ENCODE assay signal across 13 mouse cellular contexts in genomic region chr16:95668151-95668993, GRCm38 (mm10). TPM values are rescaled to one million over a fixed set of nuclear protein-coding genes. Genes with fewer than 3 reads are reported as not detected.
A peak's percentile ranks its signal among the peaks of the same experiment; 100 is the strongest.
DNase-seq lines count a peak whose midpoint lies in the region; ATAC-seq and TF ChIP-seq lines count a peak whose summit lies in the region.
"Had no signal": no experiment of that assay in that cellular context is flagged by ENCODE, and none has a peak within 500 bp of the region (broad histone marks: within the 10 kb centered on the region; RNA-seq: fewer than 3 reads in every experiment).

No protein-coding gene starts in this region.

- H3K27me3 ChIP-seq in embryonic facial prominence, embryonic 12.5 days = no peaks in the 10 kb centered on the region
- H3K27me3 ChIP-seq in embryonic facial prominence, embryonic 10.5 days (replicated peaks; ENCODE audit: low read depth, poor library complexity, severe bottlenecking) = peaks cover 7% of the 10 kb centered on the region; the same call in 1 of the 2 replicates
- H3K27me3 ChIP-seq in midbrain, embryonic 11.5 days (ENCODE audit: control insufficient read depth, insufficient read depth, low read length) = no peaks in the 10 kb centered on the region
- no peaks in the 10 kb centered on the region for H3K27me3 ChIP-seq in midbrain, embryonic 10.5 days (ENCODE audit: low read depth, poor library complexity, severe bottlenecking)
- H3K27me3 ChIP-seq in kidney, adult 2 months (replicated peaks; ENCODE audit: control insufficient read depth, insufficient read depth, low read length) = no peaks in the 10 kb centered on the region
- no peaks in the 10 kb centered on the region for H3K27me3 ChIP-seq in stomach, postnatal 0 days (ENCODE audit: control insufficient read depth, insufficient read depth, low read length)

- H3K27ac ChIP-seq in embryonic facial prominence, embryonic 12.5 days = peak overlapping the region; percentile 41; the same call in 1 of the 2 replicates
- no peak overlapping the region for H3K27ac ChIP-seq in embryonic facial prominence, embryonic 10.5 days (replicated peaks)
- H3K27ac ChIP-seq in midbrain, embryonic 11.5 days (ENCODE audit: low read depth, low read length) = no peak overlapping the region
- H3K27ac ChIP-seq in midbrain, embryonic 10.5 days (replicated peaks) = no peak overlapping the region
- no peak overlapping the region for H3K27ac ChIP-seq in kidney, adult 2 months (ENCODE audit: insufficient read depth, low read depth, low read length)
- peak overlapping the region; percentile 64 for H3K27ac ChIP-seq in stomach, postnatal 0 days (replicated peaks)
- H3K27ac ChIP-seq: kidney, postnatal 0 days; limb, embryonic 12.5 days had no signal

- no peak for TF ChIP-seq CTCF in kidney, adult 2 months (conservative IDR thresholded peaks at IDR 0.05; ENCODE audit: insufficient read depth, insufficient read length, low read depth, low read length)
- no peak for TF ChIP-seq CTCF in stomach, postnatal 0 days (IDR thresholded peaks at IDR 0.05; ENCODE audit: low read depth)

- no peak overlapping the region for H3K4me3 ChIP-seq in embryonic facial prominence, embryonic 12.5 days
- H3K4me3 ChIP-seq in embryonic facial prominence, embryonic 10.5 days = no peak overlapping the region
- H3K4me3 ChIP-seq in midbrain, embryonic 11.5 days (ENCODE audit: low read depth, low read length) = no peak overlapping the region
- H3K4me3 ChIP-seq in midbrain, embryonic 10.5 days = no peak overlapping the region
- no peak overlapping the region for H3K4me3 ChIP-seq in kidney, adult 2 months (ENCODE audit: insufficient read depth, low read depth, low read length)
- H3K4me3 ChIP-seq in stomach, postnatal 0 days (ENCODE audit: low read depth, low read length) = no peak overlapping the region
- H3K4me3 ChIP-seq: limb, embryonic 12.5 days had no signal

- 61% methylated on average over 19 of the region's 19 CpGs for WGBS in embryonic facial prominence, embryonic 12.5 days
- WGBS in embryonic facial prominence, embryonic 10.5 days = 60% methylated on average over 19 of the region's 19 CpGs
- WGBS in midbrain, embryonic 11.5 days = 72% methylated on average over 19 of the region's 19 CpGs
- WGBS in midbrain, embryonic 10.5 days = 70% methylated on average over 19 of the region's 19 CpGs
- WGBS in kidney, adult 2 months = 55% methylated on average over 19 of the region's 19 CpGs
- 34% methylated on average over 19 of the region's 19 CpGs for WGBS in stomach, postnatal 0 days

- H3K4me1 ChIP-seq in embryonic facial prominence, embryonic 12.5 days = peaks cover 25% of the 10 kb centered on the region
- H3K4me1 ChIP-seq in embryonic facial prominence, embryonic 10.5 days = peaks cover 38% of the 10 kb centered on the region
- no peaks in the 10 kb centered on the region for H3K4me1 ChIP-seq in midbrain, embryonic 11.5 days (ENCODE audit: control insufficient read depth, insufficient read depth, low read length)
- 0 out of 2 replicates have a peak, but pooled peaks cover 3% of the 10 kb centered on the region for H3K4me1 ChIP-seq in midbrain, embryonic 10.5 days
- H3K4me1 ChIP-seq in kidney, adult 2 months (ENCODE audit: control insufficient read depth, insufficient read depth, low read length) = peaks cover 10% of the 10 kb centered on the region; the same call in 1 of the 2 replicates
- H3K4me1 ChIP-seq in stomach, postnatal 0 days (replicated peaks; ENCODE audit: control insufficient read depth, insufficient read depth) = no peaks in the 10 kb centered on the region

- H3K9me3 ChIP-seq in embryonic facial prominence, embryonic 12.5 days = no peaks in the 10 kb centered on the region
- H3K9me3 ChIP-seq in embryonic facial prominence, embryonic 10.5 days = no peaks in the 10 kb centered on the region
- H3K9me3 ChIP-seq in midbrain, embryonic 11.5 days (ENCODE audit: control insufficient read depth, low read length) = no peaks in the 10 kb centered on the region
- no peaks in the 10 kb centered on the region for H3K9me3 ChIP-seq in midbrain, embryonic 10.5 days (replicated peaks)
- H3K9me3 ChIP-seq in stomach, postnatal 0 days (ENCODE audit: control insufficient read depth, low read length) = no peaks in the 10 kb centered on the region
- H3K9me3 ChIP-seq: limb, embryonic 12.5 days had no signal

- no peak overlapping the region for H3K9ac ChIP-seq in embryonic facial prominence, embryonic 12.5 days
- no peak overlapping the region for H3K9ac ChIP-seq in midbrain, embryonic 11.5 days (ENCODE audit: low read length)
- no peak overlapping the region for H3K9ac ChIP-seq in stomach, postnatal 0 days (ENCODE audit: low read length)
- H3K9ac ChIP-seq: limb, embryonic 12.5 days had no signal

- ATAC-seq in embryonic facial prominence, embryonic 12.5 days (ENCODE audit: insufficient number of reproducible peaks, insufficient read depth, low FRiP score, low TSS enrichment) = no peak
- ATAC-seq in midbrain, embryonic 11.5 days (ENCODE audit: low FRiP score) = no peak
- no peak; the same call in 1 of the 2 replicates for ATAC-seq in stomach, postnatal 0 days (ENCODE audit: low FRiP score, low TSS enrichment)

- no peak for DNase-seq in embryonic facial prominence, embryonic 10.5 days (ENCODE audit: low spot score)
- peak; percentile 67 for DNase-seq in midbrain, embryonic 11.5 days (ENCODE audit: low spot score, missing footprints)
- DNase-seq in midbrain, embryonic 10.5 days (ENCODE audit: low spot score) = no peak
- DNase-seq in kidney, adult 2 months = peak; percentile 85
- no peak for DNase-seq in stomach, postnatal 0 days (ENCODE audit: low spot score)
- no peak for DNase-seq in frontal cortex, postnatal 25 days (ENCODE audit: low spot score in 2 of 2)
- DNase-seq in adrenal gland, postnatal 4 days (ENCODE audit: low spot score in 2 of 2) = no peak
- DNase-seq: cerebellum, adult 11-12 months; gastrocnemius, postnatal 10 days; heart, postnatal 10 days had no signal

- H3K4me2 ChIP-seq in embryonic facial prominence, embryonic 12.5 days (replicated peaks) = no peak overlapping the region
- H3K4me2 ChIP-seq in midbrain, embryonic 11.5 days = no peak overlapping the region
- no peak overlapping the region for H3K4me2 ChIP-seq in stomach, postnatal 0 days (replicated peaks; ENCODE audit: low read depth)
- H3K4me2 ChIP-seq: limb, embryonic 12.5 days had no signal

- H3K36me3 ChIP-seq in embryonic facial prominence, embryonic 12.5 days = no peaks in the 10 kb centered on the region
- no peaks in the 10 kb centered on the region for H3K36me3 ChIP-seq in embryonic facial prominence, embryonic 10.5 days (replicated peaks)
- H3K36me3 ChIP-seq in midbrain, embryonic 11.5 days (ENCODE audit: control insufficient read depth, insufficient read depth, low read length) = no peaks in the 10 kb centered on the region
- H3K36me3 ChIP-seq in midbrain, embryonic 10.5 days = no peaks in the 10 kb centered on the region
- H3K36me3 ChIP-seq in kidney, adult 2 months (ENCODE audit: control insufficient read depth, insufficient read depth, low read length) = no peaks in the 10 kb centered on the region
- no peaks in the 10 kb centered on the region for H3K36me3 ChIP-seq in stomach, postnatal 0 days (ENCODE audit: control insufficient read depth, insufficient read depth, low read length)
- H3K36me3 ChIP-seq: limb, embryonic 12.5 days had no signal

- no peak for TF ChIP-seq EP300 in stomach, postnatal 0 days (optimal IDR thresholded peaks at IDR 0.05)

- TF ChIP-seq POLR2A in kidney, adult 2 months (IDR thresholded peaks at IDR 0.05; ENCODE audit: low read depth, low read length) = no peak

RNA-seq across cellular contexts. Expression of gene Ets2, which starts 33.5 kb away (rescaled TPM):
- polyA plus RNA-seq in embryonic facial prominence, embryonic 12.5 days (2016; fragmentation: Nextera tagmentation; extraction: Ambion mirVana) = 67.6 and 72.3 TPM in 2 replicates
- 32.6 and 33.2 TPM in 2 replicates for polyA plus RNA-seq in embryonic facial prominence, embryonic 10.5 days (2016; fragmentation: Nextera tagmentation; extraction: Ambion mirVana)
- polyA plus RNA-seq in midbrain, embryonic 11.5 days (2014; fragmentation: Nextera tagmentation; extraction: Ambion mirVana) = 13.7 and 16.6 TPM in 2 replicates
- 16.2 and 16.8 TPM in 2 replicates for polyA plus RNA-seq in midbrain, embryonic 10.5 days (2016; fragmentation: Nextera tagmentation; extraction: Ambion mirVana)
- 33.8 and 38.8 TPM in 2 replicates for polyA plus RNA-seq in kidney, adult 2 months (2012; rRNA removed)
- polyA plus RNA-seq in stomach, postnatal 0 days (2015; fragmentation: Nextera tagmentation; extraction: Ambion mirVana) = 35.1 and 38.1 TPM in 2 replicates
- total RNA-seq in adrenal gland, postnatal 4 days (2021) = 10 to 100 TPM; 64.8 to 73.7 TPM

Comparison
In these comparisons a context has a peak if more than half of its experiments do, and no peak if none do; other contexts are left out.
1. H3K27ac ChIP-seq: peak in embryonic facial prominence, embryonic 12.5 days (single experiment) and stomach, postnatal 0 days (single experiment); none in embryonic facial prominence, embryonic 10.5 days (single experiment), midbrain, embryonic 11.5 days (single experiment), midbrain, embryonic 10.5 days (single experiment) and kidney, adult 2 months (single experiment).
2. DNase-seq: peak in midbrain, embryonic 11.5 days (single experiment) and kidney, adult 2 months (single experiment); none in embryonic facial prominence, embryonic 10.5 days (single experiment), midbrain, embryonic 10.5 days (single experiment), stomach, postnatal 0 days (single experiment), frontal cortex, postnatal 25 days (0 of 2) and adrenal gland, postnatal 4 days (0 of 2).